Mouse (Mus musculus): Measurements from ENCODE around the gene Prkar2b. TPM values are rescaled to one million over a fixed set of nuclear protein-coding genes. Genes with fewer than 3 reads are reported as not detected.
A peak's percentile ranks its signal among the peaks of the same experiment; 100 is the strongest.

The Prkar2b gene
- 75.5 and 80.6 TPM in 2 replicates for polyA plus RNA-seq (2014; fragmentation: Nextera tagmentation; extraction: Ambion mirVana)

- Histone ChIP-seq H3K4me3 (ENCODE audit: low read depth, low read length) (peak within 1 kb of the TSS; percentile 84), H3K9ac (ENCODE audit: low read depth, low read length) (peak within 1 kb of the TSS; percentile 92), H3K9me3 (ENCODE audit: control insufficient read depth, low read length) (no peaks in the 10 kb centered on the region), H3K4me1 (replicated peaks; ENCODE audit: control insufficient read depth, insufficient read depth, low read length) (no peaks in the 10 kb centered on the region), H3K36me3 (ENCODE audit: control insufficient read depth, insufficient read depth, low read length) (no peaks in the 10 kb centered on the region), H3K4me2 (replicated peaks; ENCODE audit: low read depth, low read length) (peak within 1 kb of the TSS; percentile 73), H3K27ac (ENCODE audit: low read depth, low read length) (peak within 1 kb of the TSS; percentile 94), H3K27me3 (ENCODE audit: control insufficient read depth, insufficient read depth, low read length) (no peaks in the 10 kb centered on the region)
- peak; percentile 96 for DNase-seq (ENCODE audit: low spot score)
- peak; percentile 95 for ATAC-seq (ENCODE audit: low FRiP score)
- WGBS, result under 1% methylated on average over 38 of the region's 64 CpGs
Measured at GRCm38 (mm10) chr12:32061090-32061930, at the start of gene Prkar2b. Gene Prkar2b (minus strand): TSS chr12:32061296.

- Histone ChIP-seq H3K4me1 (replicated peaks; ENCODE audit: control insufficient read depth, insufficient read depth, low read length) (no peaks in the 10 kb centered on the region; the same call in 1 of the 2 replicates), H3K9me3 (ENCODE audit: control insufficient read depth, low read length) (no peaks in the 10 kb centered on the region), H3K27me3 (ENCODE audit: control insufficient read depth, insufficient read depth, low read length) (no peaks in the 10 kb centered on the region), H3K4me3 (ENCODE audit: low read depth, low read length) (no peak overlapping the region), H3K4me2 (replicated peaks; ENCODE audit: low read depth, low read length) (no peak overlapping the region), H3K9ac (ENCODE audit: low read depth, low read length) (no peak overlapping the region), H3K27ac (ENCODE audit: low read depth, low read length) (no peak overlapping the region), H3K36me3 (ENCODE audit: control insufficient read depth, insufficient read depth, low read length) (no peaks in the 10 kb centered on the region)
- ATAC-seq (ENCODE audit: low FRiP score), result no peak
- WGBS, result 89% methylated on average over 8 of the region's 8 CpGs
- no peak for DNase-seq (ENCODE audit: low spot score)
Measured at GRCm38 (mm10) chr12:32109201-32109600, 48.1 kb upstream of the Prkar2b start.

GRCm38 (mm10) chr12:32104955-32105521, 43.9 kb upstream of the Prkar2b start:
- 76% methylated on average over 4 of the region's 4 CpGs for WGBS
- Histone ChIP-seq H3K4me2 (replicated peaks; ENCODE audit: low read depth, low read length) (no peak overlapping the region), H3K4me1 (replicated peaks; ENCODE audit: control insufficient read depth, insufficient read depth, low read length) (no peaks in the 10 kb centered on the region; the same call in 1 of the 2 replicates), H3K9ac (ENCODE audit: low read depth, low read length) (no peak overlapping the region), H3K9me3 (ENCODE audit: control insufficient read depth, low read length) (no peaks in the 10 kb centered on the region), H3K36me3 (ENCODE audit: control insufficient read depth, insufficient read depth, low read length) (no peaks in the 10 kb centered on the region), H3K4me3 (ENCODE audit: low read depth, low read length) (no peak overlapping the region), H3K27ac (ENCODE audit: low read depth, low read length) (no peak overlapping the region), H3K27me3 (ENCODE audit: control insufficient read depth, insufficient read depth, low read length) (no peaks in the 10 kb centered on the region)
- ATAC-seq (ENCODE audit: low FRiP score) (no peak), DNase-seq (ENCODE audit: low spot score) (no peak)

GRCm38 (mm10) chr12:32104451-32104862, 43.4 kb upstream of the Prkar2b start:
- no peak overlapping the region for H3K4me3 ChIP-seq (ENCODE audit: low read depth, low read length)
- no peaks in the 10 kb centered on the region for H3K9me3 ChIP-seq (ENCODE audit: control insufficient read depth, low read length)
- ATAC-seq (ENCODE audit: low FRiP score) (no peak), DNase-seq (ENCODE audit: low spot score) (no peak)
- H3K4me2 ChIP-seq (replicated peaks; ENCODE audit: low read depth, low read length), result no peak overlapping the region
- no peaks in the 10 kb centered on the region for H3K27me3 ChIP-seq (ENCODE audit: control insufficient read depth, insufficient read depth, low read length)
- WGBS, result 89% methylated on average over 6 of the region's 6 CpGs
- H3K36me3 ChIP-seq (ENCODE audit: control insufficient read depth, insufficient read depth, low read length), result no peaks in the 10 kb centered on the region
- H3K27ac ChIP-seq (ENCODE audit: low read depth, low read length), result no peak overlapping the region
- no peaks in the 10 kb centered on the region; the same call in 1 of the 2 replicates for H3K4me1 ChIP-seq (replicated peaks; ENCODE audit: control insufficient read depth, insufficient read depth, low read length)
- H3K9ac ChIP-seq (ENCODE audit: low read depth, low read length), result no peak overlapping the region

- Histone ChIP-seq H3K27ac (ENCODE audit: low read depth, low read length) (no peak overlapping the region), H3K4me1 (replicated peaks; ENCODE audit: control insufficient read depth, insufficient read depth, low read length) (no peaks in the 10 kb centered on the region), H3K4me3 (ENCODE audit: low read depth, low read length) (no peak overlapping the region), H3K4me2 (replicated peaks; ENCODE audit: low read depth, low read length) (no peak overlapping the region), H3K9ac (ENCODE audit: low read depth, low read length) (no peak overlapping the region), H3K27me3 (ENCODE audit: control insufficient read depth, insufficient read depth, low read length) (no peaks in the 10 kb centered on the region), H3K36me3 (ENCODE audit: control insufficient read depth, insufficient read depth, low read length) (no peaks in the 10 kb centered on the region), H3K9me3 (ENCODE audit: control insufficient read depth, low read length) (no peaks in the 10 kb centered on the region)
- ATAC-seq (ENCODE audit: low FRiP score), result no peak
- DNase-seq (ENCODE audit: low spot score), result no peak
- WGBS, result 98% methylated on average over 4 of the region's 4 CpGs
Measured at GRCm38 (mm10) chr12:32101306-32101705, 40.2 kb upstream of the Prkar2b start.

GRCm38 (mm10) chr12:32099686-32100206, 38.6 kb upstream of the Prkar2b start:
- ATAC-seq (ENCODE audit: low FRiP score), result no peak
- no peaks in the 10 kb centered on the region for H3K9me3 ChIP-seq (ENCODE audit: control insufficient read depth, low read length)
- no peak for DNase-seq (ENCODE audit: low spot score)
- no peak overlapping the region for H3K4me3 ChIP-seq (ENCODE audit: low read depth, low read length)
- H3K4me2 ChIP-seq (replicated peaks; ENCODE audit: low read depth, low read length), result no peak overlapping the region
- no peaks in the 10 kb centered on the region for H3K36me3 ChIP-seq (ENCODE audit: control insufficient read depth, insufficient read depth, low read length)
- H3K4me1 ChIP-seq (replicated peaks; ENCODE audit: control insufficient read depth, insufficient read depth, low read length), result no peaks in the 10 kb centered on the region
- WGBS, result 91% methylated on average over 4 of the region's 4 CpGs
- no peaks in the 10 kb centered on the region for H3K27me3 ChIP-seq (ENCODE audit: control insufficient read depth, insufficient read depth, low read length)
- H3K9ac ChIP-seq (ENCODE audit: low read depth, low read length), result no peak overlapping the region
- H3K27ac ChIP-seq (ENCODE audit: low read depth, low read length), result no peak overlapping the region

GRCm38 (mm10) chr12:32098596-32098995, 37.5 kb upstream of the Prkar2b start:
- ATAC-seq (ENCODE audit: low FRiP score) (no peak), DNase-seq (ENCODE audit: low spot score) (no peak)
- Histone ChIP-seq H3K9me3 (ENCODE audit: control insufficient read depth, low read length) (no peaks in the 10 kb centered on the region), H3K4me3 (ENCODE audit: low read depth, low read length) (no peak overlapping the region), H3K4me2 (replicated peaks; ENCODE audit: low read depth, low read length) (no peak overlapping the region), H3K27me3 (ENCODE audit: control insufficient read depth, insufficient read depth, low read length) (no peaks in the 10 kb centered on the region), H3K27ac (ENCODE audit: low read depth, low read length) (no peak overlapping the region), H3K36me3 (ENCODE audit: control insufficient read depth, insufficient read depth, low read length) (no peaks in the 10 kb centered on the region), H3K4me1 (replicated peaks; ENCODE audit: control insufficient read depth, insufficient read depth, low read length) (no peaks in the 10 kb centered on the region), H3K9ac (ENCODE audit: low read depth, low read length) (no peak overlapping the region)
- 68% methylated on average over 4 of the region's 4 CpGs for WGBS

- Histone ChIP-seq H3K27me3 (ENCODE audit: control insufficient read depth, insufficient read depth, low read length) (no peaks in the 10 kb centered on the region), H3K9me3 (ENCODE audit: control insufficient read depth, low read length) (no peaks in the 10 kb centered on the region), H3K36me3 (ENCODE audit: control insufficient read depth, insufficient read depth, low read length) (no peaks in the 10 kb centered on the region), H3K9ac (ENCODE audit: low read depth, low read length) (no peak overlapping the region), H3K4me2 (replicated peaks; ENCODE audit: low read depth, low read length) (no peak overlapping the region), H3K27ac (ENCODE audit: low read depth, low read length) (no peak overlapping the region), H3K4me1 (replicated peaks; ENCODE audit: control insufficient read depth, insufficient read depth, low read length) (no peaks in the 10 kb centered on the region), H3K4me3 (ENCODE audit: low read depth, low read length) (no peak overlapping the region)
- WGBS, result 83% methylated on average over 1 of the region's 1 CpGs
- ATAC-seq (ENCODE audit: low FRiP score), result no peak
- DNase-seq (ENCODE audit: low spot score), result no peak
Measured at GRCm38 (mm10) chr12:32097107-32097506, 36.0 kb upstream of the Prkar2b start.

All from hindbrain, embryonic 11.5 days (tissue).